ENCODE assay signal across 31 mouse cellular contexts in the genomic region with DNA sequence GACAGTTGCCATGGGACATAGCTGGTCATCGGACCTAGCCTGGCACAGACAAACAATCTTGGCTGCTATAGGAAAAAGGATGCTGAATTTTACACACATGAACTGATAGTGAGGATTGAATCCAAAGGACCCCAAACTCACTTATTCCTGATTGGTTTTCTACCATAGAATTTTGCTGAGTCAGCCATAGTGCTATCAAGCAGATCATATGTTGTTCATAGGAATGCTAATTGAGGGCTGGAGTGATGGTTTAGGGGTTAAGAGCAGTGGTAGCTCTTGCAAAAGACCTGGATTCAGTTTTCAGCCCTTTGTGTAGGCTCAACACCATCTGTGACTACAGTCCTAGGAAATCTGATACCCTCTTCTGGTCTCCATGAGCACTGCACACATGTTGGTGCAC. TPM values are rescaled to one million over a fixed set of nuclear protein-coding genes. Genes with fewer than 3 reads are reported as not detected.
"Had no signal": no experiment of that assay in that cellular context is flagged by ENCODE, and none has a peak within 500 bp of the region (broad histone marks: within the 10 kb centered on the region; RNA-seq: fewer than 3 reads in every experiment).

No protein-coding gene starts in this region.

- H3K4me2 ChIP-seq: heart, embryonic 11.5 days; heart, embryonic 12.5 days; heart, embryonic 13.5 days; heart, embryonic 15.5 days; hindbrain, embryonic 12.5 days; hindbrain, embryonic 13.5 days; hindbrain, embryonic 14.5 days; hindbrain, embryonic 15.5 days; intestine, embryonic 15.5 days; kidney, embryonic 15.5 days had no signal

- H3K4me3 ChIP-seq: heart, embryonic 10.5 days; heart, embryonic 12.5 days; heart, embryonic 13.5 days; heart, embryonic 15.5 days; hindbrain, embryonic 10.5 days; hindbrain, embryonic 12.5 days; hindbrain, embryonic 13.5 days; hindbrain, embryonic 15.5 days; intestine, embryonic 15.5 days; kidney, embryonic 15.5 days; layer of hippocampus, adult 2 months; left cerebral cortex, adult 2 months had no signal

- H3K36me3 ChIP-seq: heart, embryonic 10.5 days; heart, embryonic 12.5 days; heart, embryonic 13.5 days; heart, embryonic 15.5 days; hindbrain, embryonic 10.5 days; hindbrain, embryonic 12.5 days; hindbrain, embryonic 13.5 days; hindbrain, embryonic 15.5 days; intestine, embryonic 15.5 days; kidney, embryonic 15.5 days had no signal

- H3K4me1 ChIP-seq: heart, embryonic 10.5 days; heart, embryonic 12.5 days; heart, embryonic 13.5 days; heart, embryonic 15.5 days; hindbrain, embryonic 10.5 days; hindbrain, embryonic 12.5 days; hindbrain, embryonic 13.5 days; hindbrain, embryonic 15.5 days; intestine, embryonic 15.5 days; kidney, embryonic 15.5 days had no signal

- H3K27ac ChIP-seq: heart, embryonic 10.5 days; heart, embryonic 13.5 days; heart, embryonic 15.5 days; hindbrain, embryonic 10.5 days; hindbrain, embryonic 12.5 days; hindbrain, embryonic 13.5 days; hindbrain, embryonic 14.5 days; hindbrain, embryonic 15.5 days; hindbrain, postnatal 0 days; intestine, embryonic 15.5 days; kidney, embryonic 15.5 days; kidney, postnatal 0 days; layer of hippocampus, adult 2 months; left cerebral cortex, adult 2 months had no signal

- H3K9ac ChIP-seq: heart, embryonic 12.5 days; heart, embryonic 13.5 days; heart, embryonic 15.5 days; hindbrain, embryonic 12.5 days; hindbrain, embryonic 13.5 days; hindbrain, embryonic 14.5 days; hindbrain, embryonic 15.5 days; intestine, embryonic 15.5 days; kidney, embryonic 15.5 days had no signal

- DNase-seq: heart, postnatal 10 days; heart, postnatal 14 days; heart, postnatal 36 days; kidney, adult 11 months; kidney, adult 18-20 months; kidney, adult 2 months; kidney, adult 8-10 months; kidney, adult 9 months; kidney, postnatal 10 days; kidney, postnatal 14 days; kidney, postnatal 36 days; layer of hippocampus, adult 9-11 months; layer of hippocampus, postnatal 36 days had no signal

- H3K9me3 ChIP-seq: heart, embryonic 10.5 days; heart, embryonic 12.5 days; heart, embryonic 13.5 days; heart, embryonic 15.5 days; hindbrain, embryonic 10.5 days; hindbrain, embryonic 12.5 days; hindbrain, embryonic 13.5 days; hindbrain, embryonic 15.5 days; intestine, embryonic 15.5 days; kidney, embryonic 15.5 days had no signal

- H3K27me3 ChIP-seq: heart, embryonic 12.5 days; heart, embryonic 13.5 days; heart, embryonic 15.5 days; hindbrain, embryonic 12.5 days; hindbrain, embryonic 13.5 days; hindbrain, embryonic 15.5 days; intestine, embryonic 15.5 days; kidney, embryonic 15.5 days had no signal

RNA-seq across cellular contexts. Expression of gene Myl1, which starts 58.0 kb away (rescaled TPM):
- total RNA-seq: hematopoietic stem cell, adult 5-6 weeks had no signal
- polyA plus RNA-seq: inflammation-experienced regulatory T-cells, adult 6 months had no signal
